Mouse (Mus musculus): ENCODE data around the gene A630001G21Rik. TPM values are rescaled to one million over a fixed set of nuclear protein-coding genes. Genes with fewer than 3 reads are reported as not detected.
A peak's percentile ranks its signal among the peaks of the same experiment; 100 is the strongest.
"Not testable (repeated sequence)": the region's sequence is repeated elsewhere in the genome, so short reads cannot be mapped to it uniquely, and the experiment has no call there.

A630001G21Rik gene
- 0.19 and 0.56 TPM in 2 replicates for polyA plus RNA-seq (2015; fragmentation: Nextera tagmentation; extraction: Ambion mirVana)

DNA sequence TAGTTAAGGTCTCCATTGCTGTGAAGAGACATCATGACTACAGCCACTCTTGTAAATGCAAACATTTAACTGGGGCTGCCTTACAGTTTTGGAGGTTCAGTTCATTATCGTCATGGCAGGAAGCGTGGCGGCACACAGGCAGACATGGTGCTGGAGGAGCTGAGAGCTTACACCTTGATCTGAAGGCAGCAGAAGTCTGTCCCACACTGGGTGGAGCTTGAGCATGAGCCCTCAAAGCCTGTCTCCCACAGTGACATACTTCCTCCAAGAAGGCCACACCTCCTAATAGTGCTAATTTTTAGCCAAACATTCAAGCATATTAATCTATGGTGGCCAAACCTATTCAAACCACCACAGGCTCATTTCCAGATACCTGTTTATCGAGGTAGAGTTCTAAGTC is at the start of gene A630001G21Rik:
Gene A630001G21Rik (minus strand): TSS at position 208 of the 400 bp plus-strand sequence.
- Histone ChIP-seq H3K9ac (no peak within 1 kb of the TSS), H3K4me3 (no peak within 1 kb of the TSS), H3K27me3 (replicated peaks) (no peaks in the 10 kb centered on the region), H3K9me3 (no peaks in the 10 kb centered on the region), H3K4me2 (no peak within 1 kb of the TSS), H3K36me3 (replicated peaks) (no peaks in the 10 kb centered on the region), H3K4me1 (no peaks in the 10 kb centered on the region), H3K27ac (no peak within 1 kb of the TSS)
- ATAC-seq (replicated peaks) = no peak
- WGBS = 89% methylated on average over 4 of the region's 4 CpGs

GRCm38 (mm10) chr1:85827166-85827565 is 48.7 kb upstream of the A630001G21Rik start:
- Histone ChIP-seq H3K4me3 (no peak overlapping the region), H3K4me1 (no peaks in the 10 kb centered on the region), H3K9me3 (no peaks in the 10 kb centered on the region), H3K4me2 (no peak overlapping the region), H3K27me3 (replicated peaks) (no peaks in the 10 kb centered on the region), H3K36me3 (replicated peaks) (peaks cover 6% of the 10 kb centered on the region; the same call in 1 of the 2 replicates), H3K27ac (no peak overlapping the region), H3K9ac (no peak overlapping the region)
- 86% methylated on average over 5 of the region's 5 CpGs for WGBS
- no peak for ATAC-seq (replicated peaks)

DNA sequence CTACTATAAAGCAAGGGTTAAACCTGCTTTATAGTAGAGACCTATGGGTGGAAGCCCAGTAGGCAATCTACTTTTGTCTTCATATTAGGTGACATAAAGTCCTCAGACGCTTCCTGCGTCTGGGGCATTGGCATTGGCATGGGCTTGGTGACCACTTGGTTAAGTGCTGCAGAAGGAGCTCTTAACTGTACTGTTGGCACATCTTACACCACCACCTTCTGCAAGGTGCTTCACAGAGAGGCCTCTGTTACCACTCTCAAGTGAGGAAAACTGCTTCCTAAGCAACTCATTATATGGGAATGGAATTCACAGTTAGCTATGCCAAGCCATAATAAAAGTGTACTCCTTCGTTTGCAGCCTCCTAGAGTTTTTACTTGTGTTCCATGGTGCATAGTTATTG is 46.5 kb upstream of the A630001G21Rik start:
- peaks cover 9% of the 10 kb centered on the region; the same call in 1 of the 2 replicates for H3K36me3 ChIP-seq (replicated peaks)
- 85% methylated on average over 3 of the region's 3 CpGs for WGBS
- no peak overlapping the region for H3K9ac ChIP-seq
- H3K27me3 ChIP-seq (replicated peaks) = no peaks in the 10 kb centered on the region
- H3K4me2 ChIP-seq = no peak overlapping the region
- H3K27ac ChIP-seq = no peak overlapping the region
- no peak for ATAC-seq (replicated peaks)
- no peaks in the 10 kb centered on the region for H3K4me1 ChIP-seq
- no peak overlapping the region for H3K4me3 ChIP-seq
- no peaks in the 10 kb centered on the region for H3K9me3 ChIP-seq

- Histone ChIP-seq H3K9ac (no peak overlapping the region), H3K4me2 (no peak overlapping the region), H3K27me3 (replicated peaks) (no peaks in the 10 kb centered on the region), H3K36me3 (replicated peaks) (peaks cover 18% of the 10 kb centered on the region), H3K9me3 (no peaks in the 10 kb centered on the region), H3K4me3 (no peak overlapping the region), H3K4me1 (no peaks in the 10 kb centered on the region), H3K27ac (no peak overlapping the region)
- no peak for ATAC-seq (replicated peaks)
- WGBS = 92% methylated on average over 8 of the region's 8 CpGs
Measured at GRCm38 (mm10) chr1:85822239-85822638, 43.8 kb upstream of the A630001G21Rik start.

DNA sequence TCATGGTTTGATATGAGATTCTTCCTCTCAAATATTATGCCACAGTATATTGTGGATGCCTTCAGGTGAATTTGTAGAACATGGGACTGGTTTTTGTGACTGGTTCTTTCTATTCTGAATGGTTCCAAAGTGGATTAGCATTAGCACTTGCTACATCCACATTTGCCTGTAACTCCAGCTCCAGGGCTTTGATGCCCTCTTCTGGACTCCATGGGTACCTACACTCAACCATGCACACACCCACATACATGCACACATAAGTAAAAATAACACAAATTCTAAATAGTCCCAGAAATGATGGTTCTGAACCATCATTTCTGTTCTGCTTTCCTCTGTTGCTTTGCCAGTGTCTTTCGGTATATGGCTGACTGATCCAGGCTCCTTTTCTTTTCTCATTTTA is 41.3 kb upstream of the A630001G21Rik start:
- Histone ChIP-seq H3K9ac (no peak overlapping the region), H3K4me1 (no peaks in the 10 kb centered on the region), H3K36me3 (replicated peaks) (peaks cover 18% of the 10 kb centered on the region), H3K9me3 (no peaks in the 10 kb centered on the region), H3K27ac (no peak overlapping the region), H3K4me2 (no peak overlapping the region), H3K27me3 (replicated peaks) (no peaks in the 10 kb centered on the region), H3K4me3 (no peak overlapping the region)
- WGBS = 98% methylated on average over 1 of the region's 1 CpGs
- ATAC-seq (replicated peaks) = no peak

DNA sequence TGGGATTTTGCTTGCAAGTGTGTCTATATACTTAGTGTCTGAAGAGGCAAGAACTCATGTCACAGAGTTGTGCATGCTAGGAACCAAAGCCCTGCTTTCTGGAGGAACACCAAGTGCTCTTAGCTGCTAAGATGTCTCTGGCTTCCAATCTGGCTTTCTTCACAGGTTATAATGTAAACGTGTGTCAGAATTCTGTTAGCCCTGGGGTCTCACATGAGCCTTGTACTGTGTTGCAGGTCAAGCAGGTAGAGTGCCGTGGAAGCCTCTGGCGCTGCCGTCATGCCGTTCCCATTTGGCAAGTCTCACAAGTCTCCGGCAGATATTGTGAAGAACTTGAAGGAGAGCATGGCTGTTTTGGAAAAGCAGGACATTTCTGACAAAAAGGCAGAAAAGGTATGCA is 39.7 kb upstream of the A630001G21Rik start:
- no peak overlapping the region for H3K9ac ChIP-seq
- 94% methylated on average over 6 of the region's 6 CpGs for WGBS

GRCm38 (mm10) chr1:85814213-85814612 is 35.8 kb upstream of the A630001G21Rik start:
- H3K9me3 ChIP-seq; H3K27ac ChIP-seq; H3K4me3 ChIP-seq; H3K4me2 ChIP-seq; H3K9ac ChIP-seq; H3K36me3 ChIP-seq (replicated peaks); H3K27me3 ChIP-seq (replicated peaks); H3K4me1 ChIP-seq: not testable (repeated sequence)
- peak; percentile 19 for ATAC-seq (replicated peaks)

More for the DNA sequence above, 39.7 kb upstream of the A630001G21Rik start:
- Histone ChIP-seq H3K36me3 (replicated peaks) (peaks cover 15% of the 10 kb centered on the region), H3K4me1 (peaks cover 7% of the 10 kb centered on the region; the same call in 1 of the 2 replicates), H3K4me3 (no peak overlapping the region), H3K9me3 (no peaks in the 10 kb centered on the region), H3K27me3 (replicated peaks) (no peaks in the 10 kb centered on the region), H3K4me2 (no peak overlapping the region), H3K27ac (no peak overlapping the region)
- ATAC-seq (replicated peaks) = no peak

DNA sequence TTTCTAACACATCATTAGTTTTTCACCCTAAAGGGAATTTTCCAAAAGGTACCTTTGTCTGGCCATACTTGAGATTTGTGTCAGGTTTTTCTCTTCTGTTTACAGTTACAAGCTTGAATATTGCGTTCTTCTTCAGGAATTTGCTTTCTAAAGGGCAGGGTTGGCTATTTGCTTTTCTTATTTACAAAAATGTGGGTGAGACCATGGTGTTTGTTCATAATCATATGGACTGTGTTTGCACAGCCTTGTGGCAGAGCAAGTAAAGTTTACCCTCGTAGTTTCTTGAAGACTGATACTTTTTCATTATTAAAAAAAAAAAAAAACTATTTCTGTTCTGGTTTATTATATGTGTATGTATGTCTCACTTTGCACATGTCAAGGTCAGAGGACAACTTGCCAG is 32.3 kb upstream of the A630001G21Rik start:
- Histone ChIP-seq H3K27ac (no peak overlapping the region), H3K4me3 (no peak overlapping the region), H3K27me3 (replicated peaks) (no peaks in the 10 kb centered on the region), H3K4me1 (peaks cover 7% of the 10 kb centered on the region; the same call in 1 of the 2 replicates), H3K36me3 (replicated peaks) (no peaks in the 10 kb centered on the region), H3K4me2 (no peak overlapping the region), H3K9me3 (no peaks in the 10 kb centered on the region), H3K9ac (no peak overlapping the region)
- ATAC-seq (replicated peaks) = no peak
- WGBS = 92% methylated on average over 2 of the region's 2 CpGs

DNA sequence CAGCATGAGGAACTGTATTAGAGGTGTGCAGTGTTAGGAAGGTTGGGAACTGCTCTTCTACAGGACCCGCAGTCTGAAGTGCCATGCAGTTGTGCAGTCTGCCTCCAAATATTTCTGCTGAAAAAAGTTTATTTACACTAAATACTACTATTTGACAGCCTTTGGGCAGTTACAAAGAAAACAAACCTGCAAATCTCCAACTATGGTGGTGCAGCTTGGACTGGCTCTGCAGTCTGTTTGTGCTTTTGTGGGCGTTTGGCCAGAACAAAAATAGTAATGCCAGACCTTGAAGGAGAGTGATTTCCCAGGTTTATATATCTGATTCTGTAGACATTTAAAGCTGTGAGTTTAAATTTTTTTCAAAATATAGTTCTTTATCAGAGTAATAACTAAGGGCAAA is 31.9 kb upstream of the A630001G21Rik start:
- no peak overlapping the region for H3K4me2 ChIP-seq
- no peaks in the 10 kb centered on the region for H3K9me3 ChIP-seq
- ATAC-seq (replicated peaks) = no peak
- H3K27ac ChIP-seq = no peak overlapping the region
- H3K27me3 ChIP-seq (replicated peaks) = no peaks in the 10 kb centered on the region
- peaks cover 7% of the 10 kb centered on the region; the same call in 1 of the 2 replicates for H3K4me1 ChIP-seq
- H3K9ac ChIP-seq = no peak overlapping the region
- H3K4me3 ChIP-seq = no peak overlapping the region
- 82% methylated on average over 2 of the region's 2 CpGs for WGBS
- no peaks in the 10 kb centered on the region for H3K36me3 ChIP-seq (replicated peaks)

DNA sequence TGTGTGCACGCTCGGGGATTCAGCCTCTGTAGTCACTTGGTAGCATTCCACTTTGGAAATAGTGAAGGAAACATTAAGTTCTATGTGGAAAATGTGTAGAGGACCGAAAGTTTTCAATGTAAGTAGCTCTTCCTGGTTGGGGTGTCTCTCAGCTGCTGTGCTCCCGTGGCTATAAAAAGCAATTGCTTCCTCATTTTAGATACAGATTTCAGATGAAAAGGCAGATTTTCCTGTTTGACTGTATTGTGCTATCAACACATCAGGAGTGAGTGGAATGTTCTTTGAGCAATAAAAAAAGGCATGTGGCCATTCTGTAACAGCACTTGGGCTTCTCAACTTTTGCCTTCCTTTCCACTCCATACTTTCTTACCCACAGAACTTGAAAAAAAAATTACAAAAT is 30.8 kb upstream of the A630001G21Rik start:
- no peak overlapping the region for H3K9ac ChIP-seq
- H3K4me2 ChIP-seq = no peak overlapping the region
- no peaks in the 10 kb centered on the region for H3K27me3 ChIP-seq (replicated peaks)
- H3K4me1 ChIP-seq = peaks cover 7% of the 10 kb centered on the region; the same call in 1 of the 2 replicates
- H3K4me3 ChIP-seq = no peak overlapping the region
- no peaks in the 10 kb centered on the region for H3K9me3 ChIP-seq
- WGBS = 79% methylated on average over 4 of the region's 4 CpGs
- no peak overlapping the region for H3K27ac ChIP-seq
- H3K36me3 ChIP-seq (replicated peaks) = no peaks in the 10 kb centered on the region
- no peak for ATAC-seq (replicated peaks)

DNA sequence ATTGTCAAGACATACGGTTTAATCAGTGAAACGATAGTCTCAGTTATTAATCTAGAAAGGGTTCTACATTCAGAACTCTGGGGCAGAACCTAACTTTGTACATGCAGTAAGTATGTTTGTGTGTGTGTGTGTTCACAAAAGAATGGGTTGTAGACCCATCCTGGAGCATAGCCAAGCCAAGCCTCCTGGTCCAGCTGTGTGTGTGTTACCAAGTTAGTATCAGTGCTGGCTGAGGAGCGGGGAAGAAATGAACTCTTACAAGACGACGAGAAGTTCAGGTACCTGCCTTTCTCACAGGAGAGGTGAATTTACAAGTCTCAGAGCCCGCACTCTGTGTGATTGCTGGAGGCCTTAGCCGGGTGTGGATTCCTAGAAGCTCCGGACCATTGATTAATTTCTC is 26.1 kb upstream of the A630001G21Rik start:
- 95% methylated on average over 8 of the region's 8 CpGs for WGBS
- H3K4me2 ChIP-seq = no peak overlapping the region
- no peak for ATAC-seq (replicated peaks)
- no peaks in the 10 kb centered on the region for H3K9me3 ChIP-seq
- no peaks in the 10 kb centered on the region for H3K36me3 ChIP-seq (replicated peaks)
- H3K4me1 ChIP-seq = peaks cover 2% of the 10 kb centered on the region; the same call in 1 of the 2 replicates
- no peak overlapping the region for H3K9ac ChIP-seq
- H3K4me3 ChIP-seq = no peak overlapping the region
- H3K27ac ChIP-seq = no peak overlapping the region
- no peaks in the 10 kb centered on the region for H3K27me3 ChIP-seq (replicated peaks)

GRCm38 (mm10) chr1:85802517-85802916 is 24.1 kb upstream of the A630001G21Rik start:
- H3K9ac ChIP-seq = no peak overlapping the region
- H3K4me1 ChIP-seq = peaks cover 5% of the 10 kb centered on the region; the same call in 1 of the 2 replicates
- no peak overlapping the region for H3K27ac ChIP-seq
- H3K27me3 ChIP-seq (replicated peaks) = no peaks in the 10 kb centered on the region
- no peak overlapping the region for H3K4me3 ChIP-seq
- no peak for ATAC-seq (replicated peaks)
- no peaks in the 10 kb centered on the region for H3K9me3 ChIP-seq
- H3K4me2 ChIP-seq = no peak overlapping the region
- 86% methylated on average over 1 of the region's 1 CpGs for WGBS
- no peaks in the 10 kb centered on the region for H3K36me3 ChIP-seq (replicated peaks)

GRCm38 (mm10) chr1:85799776-85800175 is 21.3 kb upstream of the A630001G21Rik start:
- Histone ChIP-seq H3K4me3 (no peak overlapping the region), H3K36me3 (replicated peaks) (0 out of 2 replicates have a peak, but pooled peaks cover 2% of the 10 kb centered on the region), H3K4me1 (peaks cover 20% of the 10 kb centered on the region), H3K9me3 (no peaks in the 10 kb centered on the region), H3K9ac (no peak overlapping the region), H3K27ac (no peak overlapping the region), H3K27me3 (replicated peaks) (no peaks in the 10 kb centered on the region), H3K4me2 (no peak overlapping the region)
- WGBS = 84% methylated on average over 1 of the region's 1 CpGs
- ATAC-seq (replicated peaks) = no peak
